Mouse (Mus musculus): Measurements from ENCODE around the gene Trappc3l. TPM values are rescaled to one million over a fixed set of nuclear protein-coding genes. Genes with fewer than 3 reads are reported as not detected.

Trappc3l gene
- polyA plus RNA-seq, 1 experiment from 2014 or later: not detected

- Histone ChIP-seq H3K4me3 (no peak overlapping the region), H3K9ac (no peak overlapping the region), H3K9me3 (no peaks in the 10 kb centered on the region), H3K27ac (no peak overlapping the region), H3K27me3 (no peaks in the 10 kb centered on the region), H3K4me1 (replicated peaks) (no peaks in the 10 kb centered on the region), H3K36me3 (peaks cover 7% of the 10 kb centered on the region), H3K4me2 (no peak overlapping the region)
- 81% methylated on average over 3 of the region's 3 CpGs for WGBS
- ATAC-seq (ENCODE audit: low FRiP score): no peak
Measured at GRCm38 (mm10) chr10:34149772-34150171, 112.4 kb downstream of the Trappc3l start.

- H3K9ac ChIP-seq: no peak overlapping the region
- no peak for ATAC-seq (ENCODE audit: low FRiP score)
- WGBS: 55% methylated on average over 6 of the region's 6 CpGs
Measured at GRCm38 (mm10) chr10:34150454-34150853, 113.1 kb downstream of the Trappc3l start.

GRCm38 (mm10) chr10:34151827-34152226 lies 114.4 kb downstream of the Trappc3l start:
- Histone ChIP-seq H3K27ac (no peak overlapping the region), H3K9me3 (no peaks in the 10 kb centered on the region), H3K36me3 (peaks cover 7% of the 10 kb centered on the region), H3K4me1 (replicated peaks) (no peaks in the 10 kb centered on the region), H3K4me3 (no peak overlapping the region), H3K27me3 (no peaks in the 10 kb centered on the region), H3K9ac (no peak overlapping the region), H3K4me2 (no peak overlapping the region)
- 86% methylated on average over 3 of the region's 3 CpGs for WGBS
- no peak for ATAC-seq (ENCODE audit: low FRiP score)

More at GRCm38 (mm10) chr10:34150454-34150853, 113.1 kb downstream of the Trappc3l start:
- Histone ChIP-seq H3K27me3 (no peaks in the 10 kb centered on the region), H3K4me3 (no peak overlapping the region), H3K9me3 (no peaks in the 10 kb centered on the region), H3K36me3 (peaks cover 7% of the 10 kb centered on the region), H3K4me2 (no peak overlapping the region), H3K4me1 (replicated peaks) (no peaks in the 10 kb centered on the region), H3K27ac (no peak overlapping the region)

- Histone ChIP-seq H3K9me3 (no peaks in the 10 kb centered on the region), H3K9ac (no peak overlapping the region), H3K27me3 (no peaks in the 10 kb centered on the region), H3K36me3 (peaks cover 7% of the 10 kb centered on the region), H3K4me2 (no peak overlapping the region), H3K4me1 (replicated peaks) (no peaks in the 10 kb centered on the region), H3K27ac (no peak overlapping the region), H3K4me3 (no peak overlapping the region)
- ATAC-seq (ENCODE audit: low FRiP score): no peak
- WGBS: 87% methylated on average over 12 of the region's 12 CpGs
Measured at GRCm38 (mm10) chr10:34155796-34156554, 118.6 kb downstream of the Trappc3l start.

Other genes with a start within 250 kb of the Trappc3l start
- not detected in 2 replicates for gene Sult3a1, start 179.9 kb upstream of the Trappc3l start, polyA plus RNA-seq (2015; fragmentation: Nextera tagmentation; extraction: Ambion mirVana)
- gene Rsph4a, start 132.5 kb upstream of the Trappc3l start, polyA plus RNA-seq (2015; fragmentation: Nextera tagmentation; extraction: Ambion mirVana): 0.41 and 1.2 TPM in 2 replicates
- gene Zup1, start 86.3 kb upstream of the Trappc3l start, polyA plus RNA-seq (2015; fragmentation: Nextera tagmentation; extraction: Ambion mirVana): 22.7 and 26.3 TPM in 2 replicates
- 143 and 144 TPM in 2 replicates for gene Rwdd1, start 18.0 kb upstream of the Trappc3l start, polyA plus RNA-seq (2015; fragmentation: Nextera tagmentation; extraction: Ambion mirVana)
- not detected in 2 replicates for gene Calhm4, start 6.7 kb downstream of the Trappc3l start, polyA plus RNA-seq (2015; fragmentation: Nextera tagmentation; extraction: Ambion mirVana)
- gene Calhm5, start 58.9 kb downstream of the Trappc3l start, polyA plus RNA-seq (2015; fragmentation: Nextera tagmentation; extraction: Ambion mirVana): 0.43 and 0.44 TPM in 2 replicates
- gene Calhm6, start 90.4 kb downstream of the Trappc3l start, polyA plus RNA-seq (2015; fragmentation: Nextera tagmentation; extraction: Ambion mirVana): 0.16 and 0.78 TPM in 2 replicates
- gene Dse, start 170.1 kb downstream of the Trappc3l start, polyA plus RNA-seq (2015; fragmentation: Nextera tagmentation; extraction: Ambion mirVana): 8.0 and 8.1 TPM in 2 replicates
- gene Tspyl1, start 244.6 kb downstream of the Trappc3l start, polyA plus RNA-seq (2015; fragmentation: Nextera tagmentation; extraction: Ambion mirVana): 152 and 156 TPM in 2 replicates